22 mouse cellular contexts compared by ENCODE assay signal in genomic region chr12:86688917-86689316, GRCm38 (mm10). TPM values are rescaled to one million over a fixed set of nuclear protein-coding genes. Genes with fewer than 3 reads are reported as not detected.
"Had no signal": no experiment of that assay in that cellular context is flagged by ENCODE, and none has a peak within 500 bp of the region (broad histone marks: within the 10 kb centered on the region; RNA-seq: fewer than 3 reads in every experiment).

No protein-coding gene starts in this region.

- H3K4me3 ChIP-seq: kidney, embryonic 15.5 days; left cerebral cortex, adult 2 months; limb, embryonic 15.5 days; liver, embryonic 12.5 days; midbrain, embryonic 10.5 days; myocyte; neural tube, embryonic 15.5 days had no signal

- H3K27me3 ChIP-seq: kidney, embryonic 15.5 days; limb, embryonic 15.5 days; liver, embryonic 12.5 days; neural tube, embryonic 15.5 days had no signal

- H3K36me3 ChIP-seq: liver, embryonic 12.5 days had no signal

- H3K9ac ChIP-seq: kidney, embryonic 15.5 days; limb, embryonic 15.5 days; liver, embryonic 12.5 days; neural tube, embryonic 15.5 days had no signal

- DNase-seq: kidney, postnatal 14 days; lung, postnatal 4 days; midbrain, embryonic 14.5 days; right cerebral cortex, postnatal 4 days; spleen, adult 18-20 months; thymus, postnatal 4 days had no signal

- H3K9me3 ChIP-seq: kidney, embryonic 15.5 days; limb, embryonic 15.5 days; liver, embryonic 12.5 days; midbrain, embryonic 10.5 days; neural tube, embryonic 15.5 days had no signal

- H3K4me2 ChIP-seq: kidney, embryonic 15.5 days; limb, embryonic 15.5 days; liver, embryonic 12.5 days; neural tube, embryonic 15.5 days had no signal

- H3K27ac ChIP-seq: limb, embryonic 15.5 days; midbrain, embryonic 10.5 days; neural tube, embryonic 15.5 days had no signal

- ATAC-seq: liver, embryonic 12.5 days had no signal

RNA-seq across cellular contexts. Expression of gene Vash1, which starts 10.4 kb away (rescaled TPM):
- total RNA-seq: megakaryocyte, adult 5-6 weeks had no signal

RNA-seq across cellular contexts. Expression of gene Lrrc74a, which starts 45.3 kb away (rescaled TPM):
- total RNA-seq: layer of hippocampus, postnatal 25 days; left cerebral cortex, adult 2 months; left cerebral cortex, postnatal 14 days; megakaryocyte, adult 5-6 weeks had no signal
- polyA plus RNA-seq: kidney, embryonic 15.5 days; large intestine, adult 2 months; limb, embryonic 11.5 days; limb, embryonic 15.5 days; liver, embryonic 12.5 days; liver, embryonic 16.5 days; lung, embryonic 16.5 days; midbrain, embryonic 10.5 days; midbrain, embryonic 14.5 days; myocyte; neural tube, embryonic 11.5 days; neural tube, embryonic 15.5 days; stomach, embryonic 14.5 days had no signal
